Mouse (Mus musculus) heart, embryonic 15.5 days (tissue): ENCODE results near the gene Tceal1. TPM values are rescaled to one million over a fixed set of nuclear protein-coding genes. Genes with fewer than 3 reads are reported as not detected.

ENCODE experiments used
- ATAC-seq: fragments of 200-750 bp; cut with Nextera tagmentation; replicated peaks from 2 replicates; pipeline ENCODE4 v1.8.0; 2017; ENCODE audit warnings: low read depth, moderate TSS enrichment; ENCODE audit not compliant: insufficient number of reproducible peaks, insufficient read depth, low FRiP score
- H3K27ac ChIP-seq: fragments of 300-500 bp; sonication (generic); 2 replicates; pipeline ENCODE4 v1.5.1; 2015; ENCODE audit warnings: mild to moderate bottlenecking, inconsistent platforms
- H3K27me3 ChIP-seq: fragments of 300-500 bp; sonication (generic); 2 replicates; pipeline ENCODE4 v1.6.1; 2015; ENCODE audit warnings: inconsistent platforms
- H3K36me3 ChIP-seq: fragments of 300-500 bp; sonication (generic); 2 replicates; pipeline ENCODE4 v1.6.1; 2015; ENCODE audit warnings: mild to moderate bottlenecking, inconsistent platforms
- H3K4me1 ChIP-seq: fragments of 300-500 bp; sonication (generic); replicated peaks from 2 replicates; pipeline ENCODE4 v1.6.1; 2015; ENCODE audit warnings: inconsistent platforms
- H3K4me2 ChIP-seq: fragments of 300-500 bp; sonication (generic); 2 replicates; pipeline ENCODE4 v1.6.1; 2015; ENCODE audit warnings: inconsistent platforms, mild to moderate bottlenecking, moderate library complexity
- H3K4me3 ChIP-seq: fragments of 300-500 bp; sonication (generic); 2 replicates; pipeline ENCODE4 v1.5.1; 2015; ENCODE audit warnings: mild to moderate bottlenecking, inconsistent platforms
- H3K9ac ChIP-seq: fragments of 300-500 bp; sonication (generic); 2 replicates; pipeline ENCODE4 v1.6.1; 2015; ENCODE audit warnings: mild to moderate bottlenecking, inconsistent platforms
- H3K9me3 ChIP-seq: fragments of 300-500 bp; sonication (generic); replicated peaks from 2 replicates; pipeline ENCODE4 v1.6.1; 2016; ENCODE audit warnings: inconsistent platforms
- WGBS: fragments of 180-500 bp; shearing (Covaris S2); methylation state at CpG from one replicate; pipeline ENCODE4 v1.1.7; 2015; ENCODE audit warnings: mixed read lengths; 5-methylcytosine and 5-hydroxymethylcytosine counted together
- polyA plus RNA-seq: library from polyadenylated mRNA; unstranded; fragments of >200 nt; fragmentation: Nextera tagmentation; extraction: Ambion mirVana; gene quantifications from 2 replicates; pipeline ENCODE4 v1.2.1, GENCODE M21; 2015

Tceal1 gene
- polyA plus RNA-seq, 1 experiment from 2014 or later: 10.6 TPM

DNA sequence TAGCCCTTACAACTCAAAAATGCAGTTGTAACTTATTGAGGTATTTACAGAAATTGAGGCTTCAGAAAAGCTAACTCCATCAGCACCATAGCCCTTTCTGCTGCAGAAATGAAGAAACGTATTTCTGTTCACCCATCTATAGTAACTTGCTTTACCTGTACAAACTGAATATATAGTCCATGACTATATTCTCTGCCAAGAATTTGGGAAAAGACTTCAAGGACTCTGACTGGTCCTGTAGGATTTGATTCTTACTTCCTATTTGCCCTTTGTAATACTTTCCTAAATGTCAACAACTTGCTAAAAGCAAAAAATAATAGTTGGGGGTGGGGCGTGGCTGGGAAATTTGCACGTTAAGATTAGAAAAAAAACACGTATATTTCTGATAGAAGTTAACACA, 24.2 kb downstream of the Tceal1 start:
- no peak overlapping the region for H3K27ac ChIP-seq
- no peak overlapping the region for H3K4me3 ChIP-seq
- WGBS: 83% methylated on average over 4 of the region's 4 CpGs
- no peak for ATAC-seq
- H3K4me2 ChIP-seq: no peak overlapping the region
- H3K27me3 ChIP-seq: no peaks in the 10 kb centered on the region
- no peaks in the 10 kb centered on the region for H3K4me1 ChIP-seq
- no peaks in the 10 kb centered on the region for H3K9me3 ChIP-seq
- H3K36me3 ChIP-seq: peaks cover 3% of the 10 kb centered on the region; the same call in 1 of the 2 replicates
- H3K9ac ChIP-seq: no peak overlapping the region

- ATAC-seq: no peak
- no peaks in the 10 kb centered on the region for H3K9me3 ChIP-seq
- peak overlapping the region; percentile 45; the same call in 1 of the 2 replicates for H3K9ac ChIP-seq
- H3K4me3 ChIP-seq: peak overlapping the region; percentile 62
- 0 out of 2 replicates have a peak, but pooled peaks cover 4% of the 10 kb centered on the region for H3K4me1 ChIP-seq
- H3K36me3 ChIP-seq: no peaks in the 10 kb centered on the region
- no peaks in the 10 kb centered on the region for H3K27me3 ChIP-seq
- peak overlapping the region; percentile 86 for H3K27ac ChIP-seq
- H3K4me2 ChIP-seq: peak overlapping the region; percentile 51
- 15% methylated on average over 15 of the region's 15 CpGs for WGBS
Measured at GRCm38 (mm10) chrX:136740087-136740790, 32.5 kb downstream of the Tceal1 start.

GRCm38 (mm10) chrX:136740791-136741650, 33.2 kb downstream of the Tceal1 start:
- WGBS: 16% methylated on average over 39 of the region's 39 CpGs
- H3K4me2 ChIP-seq: peak overlapping the region; percentile 60

DNA sequence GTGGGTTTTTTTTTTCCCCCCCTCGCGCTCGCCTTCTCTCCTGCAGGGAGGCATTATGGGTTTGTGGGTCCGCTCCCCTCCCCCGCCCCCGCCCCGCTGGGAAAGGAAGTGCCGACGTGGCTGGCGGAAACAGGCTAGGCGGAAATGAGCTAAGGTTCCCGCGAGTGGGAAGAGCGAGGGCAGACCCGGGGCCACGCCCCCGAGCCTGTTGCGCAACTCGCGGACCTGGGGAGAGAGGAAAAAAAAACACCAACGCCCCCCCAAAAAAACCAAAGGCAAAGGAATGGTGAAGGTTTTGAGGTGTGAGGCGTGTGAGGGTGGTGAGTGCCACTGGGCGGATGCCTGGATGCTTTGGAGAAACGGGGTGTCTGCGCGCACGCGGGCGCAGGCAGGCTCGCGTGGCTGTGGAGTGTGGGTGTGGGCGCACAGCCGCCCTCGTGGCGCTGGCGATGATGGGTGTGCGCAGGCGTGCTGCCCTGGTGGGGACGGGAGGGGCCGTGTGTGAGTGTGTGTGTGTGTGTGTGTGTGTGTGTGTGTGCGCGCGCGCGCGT, 33.9 kb downstream of the Tceal1 start:
- WGBS: 18% methylated on average over 42 of the region's 46 CpGs
- Histone ChIP-seq H3K4me1 (0 out of 2 replicates have a peak, but pooled peaks cover 4% of the 10 kb centered on the region), H3K27ac (peak overlapping the region; percentile 95), H3K27me3 (no peaks in the 10 kb centered on the region), H3K36me3 (no peaks in the 10 kb centered on the region), H3K4me2 (peak overlapping the region; percentile 60), H3K4me3 (peak overlapping the region; percentile 60), H3K9me3 (no peaks in the 10 kb centered on the region), H3K9ac (peak overlapping the region; percentile 67)
- ATAC-seq: peak; percentile 73

More at GRCm38 (mm10) chrX:136740791-136741650, 33.2 kb downstream of the Tceal1 start:
- H3K9ac ChIP-seq: peak overlapping the region; percentile 45; the same call in 1 of the 2 replicates
- H3K4me3 ChIP-seq: peak overlapping the region; percentile 62
- H3K27ac ChIP-seq: peak overlapping the region; percentile 95
- no peaks in the 10 kb centered on the region for H3K36me3 ChIP-seq
- no peaks in the 10 kb centered on the region for H3K9me3 ChIP-seq
- H3K4me1 ChIP-seq: 0 out of 2 replicates have a peak, but pooled peaks cover 4% of the 10 kb centered on the region
- no peaks in the 10 kb centered on the region for H3K27me3 ChIP-seq
- ATAC-seq: peak; percentile 95

GRCm38 (mm10) chrX:136742241-136742640, 34.5 kb downstream of the Tceal1 start:
- Histone ChIP-seq H3K4me3 (peak overlapping the region; percentile 60), H3K4me2 (peak overlapping the region; percentile 60), H3K36me3 (no peaks in the 10 kb centered on the region), H3K9ac (peak overlapping the region; percentile 67), H3K27ac (peak overlapping the region; percentile 95), H3K27me3 (no peaks in the 10 kb centered on the region), H3K4me1 (0 out of 2 replicates have a peak, but pooled peaks cover 4% of the 10 kb centered on the region), H3K9me3 (no peaks in the 10 kb centered on the region)
- WGBS: 24% methylated on average over 10 of the region's 10 CpGs
- no peak for ATAC-seq

- no peak for ATAC-seq
Measured at GRCm38 (mm10) chrX:136742661-136743103, 34.9 kb downstream of the Tceal1 start.

DNA sequence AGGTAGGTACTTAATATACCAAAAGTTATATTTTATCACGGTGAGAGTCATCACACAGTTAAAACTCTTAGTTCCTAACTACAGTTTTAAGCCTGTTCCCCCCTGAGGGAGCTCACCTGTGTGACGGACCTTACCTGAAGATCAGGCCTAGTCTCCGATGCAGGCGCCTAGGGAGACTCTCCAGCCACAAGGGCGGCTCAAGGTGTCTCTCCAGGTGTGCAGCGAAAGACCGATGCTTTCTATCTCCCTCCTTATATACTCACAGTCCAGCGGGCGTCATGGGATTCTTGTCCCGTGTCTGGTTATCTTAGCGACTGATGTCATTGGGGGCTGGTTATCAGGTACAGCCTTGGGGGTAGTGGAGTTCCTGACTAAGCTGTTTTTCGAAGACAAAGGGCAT, 35.7 kb downstream of the Tceal1 start, which contains the start of gene Morf4l2:
Gene Morf4l2, minus strand, starts transcription at position 232 of the 400 bp plus-strand sequence.
- Histone ChIP-seq H3K4me3 (peak within 1 kb of the TSS; percentile 60), H3K9ac (peak within 1 kb of the TSS; percentile 67), H3K36me3 (no peaks in the 10 kb centered on the region), H3K4me1 (0 out of 2 replicates have a peak, but pooled peaks cover 4% of the 10 kb centered on the region), H3K27ac (peak within 1 kb of the TSS; percentile 95), H3K9me3 (no peaks in the 10 kb centered on the region), H3K27me3 (no peaks in the 10 kb centered on the region), H3K4me2 (peak within 1 kb of the TSS; percentile 60)
- WGBS: 75% methylated on average over 12 of the region's 12 CpGs
- no peak for ATAC-seq

More at GRCm38 (mm10) chrX:136742661-136743103, 34.9 kb downstream of the Tceal1 start:
- peak overlapping the region; percentile 60 for H3K4me2 ChIP-seq
- H3K4me3 ChIP-seq: peak overlapping the region; percentile 60
- WGBS: 25% methylated on average over 5 of the region's 5 CpGs
- H3K9ac ChIP-seq: peak overlapping the region; percentile 67
- H3K4me1 ChIP-seq: 0 out of 2 replicates have a peak, but pooled peaks cover 4% of the 10 kb centered on the region
- H3K36me3 ChIP-seq: no peaks in the 10 kb centered on the region
- no peaks in the 10 kb centered on the region for H3K27me3 ChIP-seq
- H3K27ac ChIP-seq: peak overlapping the region; percentile 95
- no peaks in the 10 kb centered on the region for H3K9me3 ChIP-seq

DNA sequence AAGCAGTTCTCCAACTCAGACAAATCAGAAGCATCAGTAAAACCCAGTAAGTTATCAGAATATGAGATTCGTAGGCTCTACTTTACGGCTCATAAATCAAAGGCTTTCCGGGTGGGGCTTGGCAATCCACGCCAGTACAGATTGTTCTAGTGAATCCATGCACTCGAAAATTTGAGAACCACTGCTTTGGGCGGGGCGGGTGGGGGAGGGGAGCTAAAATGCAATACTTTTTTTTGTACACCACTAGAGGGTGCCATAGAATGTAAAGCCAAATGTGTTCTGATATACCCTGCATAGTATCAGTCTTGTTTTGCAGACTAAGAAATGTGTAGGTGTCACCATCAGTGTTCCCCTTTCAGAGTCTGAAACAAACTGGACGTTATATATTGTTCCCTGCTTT, 36.9 kb downstream of the Tceal1 start:
- ATAC-seq: no peak
- Histone ChIP-seq H3K4me1 (no peaks in the 10 kb centered on the region), H3K9me3 (no peaks in the 10 kb centered on the region), H3K4me3 (no peak overlapping the region), H3K36me3 (no peaks in the 10 kb centered on the region), H3K27ac (no peak overlapping the region), H3K4me2 (no peak overlapping the region), H3K27me3 (no peaks in the 10 kb centered on the region), H3K9ac (no peak overlapping the region)
- WGBS: 63% methylated on average over 8 of the region's 8 CpGs

DNA sequence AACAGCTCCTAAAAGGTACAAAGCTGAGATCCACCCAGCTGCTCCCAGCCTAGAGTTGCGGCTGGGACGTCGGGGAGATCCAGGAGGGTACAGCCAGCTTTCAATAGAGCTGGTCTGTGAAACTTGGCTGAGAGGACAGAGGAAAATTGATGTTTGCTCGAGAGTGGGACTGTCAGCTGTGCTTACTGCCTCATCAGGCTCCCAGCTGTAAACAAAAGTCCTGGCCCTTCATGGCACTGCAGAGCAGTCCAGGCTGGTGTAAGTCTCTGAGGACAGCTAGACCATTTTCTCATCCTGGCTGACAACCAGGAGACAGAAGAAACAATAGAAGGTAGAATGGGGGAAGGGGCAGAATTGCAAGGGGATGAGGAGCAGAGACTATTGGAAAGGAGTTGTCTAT, 41.5 kb downstream of the Tceal1 start:
- Histone ChIP-seq H3K27ac (no peak overlapping the region), H3K4me1 (no peaks in the 10 kb centered on the region), H3K9me3 (no peaks in the 10 kb centered on the region), H3K9ac (no peak overlapping the region), H3K4me3 (no peak overlapping the region), H3K36me3 (no peaks in the 10 kb centered on the region), H3K4me2 (no peak overlapping the region), H3K27me3 (no peaks in the 10 kb centered on the region)
- ATAC-seq: no peak
- 50% methylated on average over 4 of the region's 4 CpGs for WGBS

GRCm38 (mm10) chrX:136755464-136755863, 47.7 kb downstream of the Tceal1 start:
- WGBS: 87% methylated on average over 3 of the region's 3 CpGs
- no peaks in the 10 kb centered on the region for H3K27me3 ChIP-seq
- ATAC-seq: no peak

More at GRCm38 (mm10) chrX:136755464-136755863, 47.7 kb downstream of the Tceal1 start:
- Histone ChIP-seq H3K36me3 (no peaks in the 10 kb centered on the region), H3K9me3 (no peaks in the 10 kb centered on the region), H3K27ac (no peak overlapping the region), H3K4me3 (no peak overlapping the region), H3K4me1 (no peaks in the 10 kb centered on the region), H3K9ac (no peak overlapping the region), H3K4me2 (no peak overlapping the region)
